Mouse (Mus musculus): ENCODE measurements around the gene Rpl11. TPM values are rescaled to one million over a fixed set of nuclear protein-coding genes. Genes with fewer than 3 reads are reported as not detected.
"Not testable (repeated sequence)": the region's sequence is repeated elsewhere in the genome, so short reads cannot be mapped to it uniquely, and the experiment has no call there.

The Rpl11 gene
- polyA plus RNA-seq, 1 experiment from 2014 or later = 377 TPM

DNA sequence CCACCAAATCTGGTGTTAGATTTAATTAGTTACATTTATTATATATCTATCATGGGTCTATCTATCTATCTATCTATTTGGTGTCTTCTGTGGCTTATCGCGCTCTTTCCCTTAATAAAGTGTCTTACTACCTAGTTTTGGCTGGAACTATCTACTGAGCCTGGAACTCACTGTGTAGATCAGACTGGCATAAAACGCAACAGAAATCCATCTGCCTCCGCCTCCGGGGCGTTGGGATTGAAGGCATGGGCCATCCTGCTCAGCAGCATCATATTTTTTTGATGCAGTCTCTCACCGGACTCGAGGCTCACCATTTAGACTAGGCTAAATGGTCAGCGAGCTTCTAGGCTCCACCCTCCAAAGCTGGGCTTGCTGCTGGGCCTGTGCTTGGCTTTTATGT lies 65.5 kb downstream of the Rpl11 start:
- Histone ChIP-seq H3K36me3 (peaks cover 31% of the 10 kb centered on the region), H3K4me3 (replicated peaks) (peak overlapping the region; percentile 84), H3K4me2 (peak overlapping the region; percentile 91), H3K9me3 (replicated peaks) (no peaks in the 10 kb centered on the region), H3K27me3 (no peaks in the 10 kb centered on the region), H3K27ac (peak overlapping the region; percentile 96), H3K4me1 (replicated peaks) (peaks cover 48% of the 10 kb centered on the region), H3K9ac (peak overlapping the region; percentile 98)
- WGBS (ENCODE audit: insufficient replicate concordance) = 66% methylated on average over 9 of the region's 9 CpGs
- ATAC-seq (ENCODE audit: low read depth) (no peak), DNase-seq (no peak)

DNA sequence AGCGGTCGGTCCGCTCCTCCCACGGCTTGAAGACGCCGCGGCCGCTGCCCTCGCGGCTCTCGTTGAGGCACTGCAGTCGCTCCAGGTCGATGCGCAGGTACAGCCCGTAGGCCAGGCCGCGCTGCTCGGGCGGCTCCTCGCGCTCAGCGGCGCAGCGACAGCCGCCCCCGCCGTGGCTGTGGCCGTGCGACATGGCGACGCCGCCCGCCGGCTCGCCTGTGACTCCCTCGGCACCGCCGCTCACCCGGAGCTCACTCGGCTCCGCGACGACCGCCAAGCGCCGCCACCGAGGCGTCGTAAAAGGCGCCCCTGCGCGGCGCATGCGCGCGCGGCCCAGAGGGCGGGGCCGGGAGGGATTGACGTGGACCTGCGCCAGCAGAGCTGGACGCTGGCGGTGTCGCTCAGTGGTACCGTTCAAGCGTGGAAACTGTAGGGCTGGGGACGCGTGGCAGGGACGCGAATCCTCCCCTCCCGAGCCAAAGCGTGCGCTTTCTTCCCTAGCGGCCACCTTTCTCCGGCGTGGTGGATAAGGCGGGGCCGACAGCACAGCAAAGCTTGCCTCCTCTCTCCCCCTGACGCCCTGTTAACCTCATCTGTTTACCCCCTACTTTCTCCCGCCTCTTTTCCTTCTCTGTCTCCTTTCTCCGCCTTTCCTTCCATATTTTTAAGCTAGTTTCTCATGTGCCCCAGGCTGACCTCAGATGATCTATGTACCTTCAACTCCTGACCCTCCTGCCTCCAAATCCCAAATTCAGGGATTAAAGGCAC lies 66.1 kb downstream of the Rpl11 start, which contains the start of gene Pithd1:
Gene Pithd1, minus strand, starts transcription at position 322 of the 768 bp plus-strand sequence.
- DNase-seq (peak; percentile 93), ATAC-seq (ENCODE audit: low read depth) (peak; percentile 83)
- H3K4me2 ChIP-seq = peak within 1 kb of the TSS; percentile 91
- H3K36me3 ChIP-seq = peaks cover 36% of the 10 kb centered on the region
- H3K27me3 ChIP-seq = no peaks in the 10 kb centered on the region
- H3K9ac ChIP-seq = peak within 1 kb of the TSS; percentile 98
- no peaks in the 10 kb centered on the region for H3K9me3 ChIP-seq (replicated peaks)
- under 1% methylated on average over 81 of the region's 81 CpGs for WGBS (ENCODE audit: insufficient replicate concordance)
- H3K4me3 ChIP-seq (replicated peaks) = peak within 1 kb of the TSS; percentile 84
- H3K4me1 ChIP-seq (replicated peaks) = peaks cover 50% of the 10 kb centered on the region
- peak within 1 kb of the TSS; percentile 96 for H3K27ac ChIP-seq

DNA sequence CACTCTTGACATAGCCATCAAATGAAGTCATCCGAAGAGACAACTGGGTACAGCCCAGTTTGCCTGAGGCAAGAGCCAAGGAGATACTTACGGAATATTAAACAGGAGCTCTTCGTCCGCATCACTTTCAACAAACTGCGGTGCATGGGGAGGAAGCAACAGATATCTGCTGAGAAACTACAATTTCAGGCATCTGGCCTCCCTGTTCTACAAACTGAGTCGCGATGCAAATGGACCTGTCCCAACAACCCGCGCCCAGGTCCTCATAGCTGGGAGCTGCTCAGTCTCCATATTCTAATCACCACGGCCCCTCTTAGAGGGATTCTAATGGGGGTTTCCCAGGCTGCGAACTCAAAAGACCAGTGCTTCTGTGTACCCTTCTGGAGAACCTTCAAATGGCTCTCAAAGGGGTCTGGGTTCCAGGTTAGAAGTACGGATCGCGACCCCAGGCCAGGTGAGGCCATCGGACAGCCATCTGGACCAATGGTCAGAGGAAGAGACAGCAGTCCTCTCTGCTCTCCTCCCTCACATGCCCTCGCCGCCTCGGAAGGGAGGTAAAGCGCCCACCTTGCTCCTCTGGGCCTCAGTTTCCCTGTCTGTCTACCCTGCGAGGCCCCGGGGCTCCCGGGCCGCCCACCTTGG lies 66.8 kb downstream of the Rpl11 start:
- Histone ChIP-seq H3K9ac (peak overlapping the region; percentile 98), H3K27me3 (no peaks in the 10 kb centered on the region), H3K9me3 (replicated peaks) (no peaks in the 10 kb centered on the region), H3K4me1 (replicated peaks) (peaks cover 55% of the 10 kb centered on the region), H3K27ac (peak overlapping the region; percentile 96), H3K36me3 (peaks cover 44% of the 10 kb centered on the region), H3K4me2 (peak overlapping the region; percentile 91), H3K4me3 (replicated peaks) (peak overlapping the region; percentile 84)
- WGBS (ENCODE audit: insufficient replicate concordance) = 7% methylated on average over 23 of the region's 23 CpGs
- ATAC-seq (ENCODE audit: low read depth) (no peak), DNase-seq (no peak)

DNA sequence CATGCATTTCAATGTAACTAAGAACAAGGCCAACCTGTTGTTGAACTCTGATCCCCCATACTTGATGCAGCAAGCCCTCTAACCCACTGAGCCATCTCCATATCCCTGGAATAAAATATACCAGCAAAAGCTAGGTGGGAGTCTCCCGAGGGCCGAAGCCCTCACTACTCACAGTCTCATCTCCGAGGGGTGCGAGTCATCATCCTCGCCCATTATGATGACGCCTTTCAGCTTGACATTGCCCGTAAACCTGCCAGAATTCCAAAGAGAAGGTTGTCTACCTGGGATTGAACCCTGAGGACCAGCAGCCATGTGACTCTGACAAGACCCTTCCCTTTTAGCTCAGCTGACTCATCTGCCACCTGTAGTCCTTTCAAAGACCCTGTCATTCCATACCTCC lies 67.5 kb downstream of the Rpl11 start:
- Histone ChIP-seq H3K36me3 (peaks cover 50% of the 10 kb centered on the region), H3K27me3 (no peaks in the 10 kb centered on the region), H3K4me2 (peak overlapping the region; percentile 91), H3K9ac (peak overlapping the region; percentile 98), H3K27ac (peak overlapping the region; percentile 96), H3K4me1 (replicated peaks) (peaks cover 56% of the 10 kb centered on the region), H3K4me3 (replicated peaks) (peak overlapping the region; percentile 84), H3K9me3 (replicated peaks) (no peaks in the 10 kb centered on the region)
- ATAC-seq (ENCODE audit: low read depth) (no peak), DNase-seq (no peak)
- WGBS (ENCODE audit: insufficient replicate concordance) = 86% methylated on average over 7 of the region's 7 CpGs

DNA sequence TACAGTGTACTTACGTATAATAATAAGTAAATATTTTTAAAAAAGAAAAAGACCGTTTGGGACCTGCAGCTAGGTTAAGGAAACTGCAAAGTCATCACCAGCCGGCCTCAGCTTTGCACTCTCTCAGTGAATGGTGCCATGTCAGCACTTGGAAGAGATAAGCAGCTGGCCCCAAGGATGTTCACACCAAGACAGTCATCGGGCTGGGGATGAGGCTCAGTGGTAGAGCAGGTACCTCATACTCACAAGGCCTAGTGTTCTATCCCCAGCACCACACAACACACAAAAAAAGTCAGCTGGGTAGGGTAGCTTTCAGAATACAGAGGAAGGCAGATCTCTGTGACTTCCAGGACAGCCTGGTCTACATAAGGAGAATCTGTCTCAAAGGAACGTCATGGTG lies 68.0 kb downstream of the Rpl11 start:
- H3K4me3 ChIP-seq (replicated peaks) = peak overlapping the region; percentile 84
- no peaks in the 10 kb centered on the region for H3K9me3 ChIP-seq (replicated peaks)
- DNase-seq (peak; percentile 87), ATAC-seq (ENCODE audit: low read depth) (peak; percentile 87)
- peaks cover 53% of the 10 kb centered on the region for H3K4me1 ChIP-seq (replicated peaks)
- H3K4me2 ChIP-seq = peak overlapping the region; percentile 91
- 32% methylated on average over 5 of the region's 5 CpGs for WGBS (ENCODE audit: insufficient replicate concordance)
- H3K36me3 ChIP-seq = peaks cover 56% of the 10 kb centered on the region
- peak overlapping the region; percentile 96 for H3K27ac ChIP-seq
- peak overlapping the region; percentile 98 for H3K9ac ChIP-seq
- no peaks in the 10 kb centered on the region for H3K27me3 ChIP-seq

DNA sequence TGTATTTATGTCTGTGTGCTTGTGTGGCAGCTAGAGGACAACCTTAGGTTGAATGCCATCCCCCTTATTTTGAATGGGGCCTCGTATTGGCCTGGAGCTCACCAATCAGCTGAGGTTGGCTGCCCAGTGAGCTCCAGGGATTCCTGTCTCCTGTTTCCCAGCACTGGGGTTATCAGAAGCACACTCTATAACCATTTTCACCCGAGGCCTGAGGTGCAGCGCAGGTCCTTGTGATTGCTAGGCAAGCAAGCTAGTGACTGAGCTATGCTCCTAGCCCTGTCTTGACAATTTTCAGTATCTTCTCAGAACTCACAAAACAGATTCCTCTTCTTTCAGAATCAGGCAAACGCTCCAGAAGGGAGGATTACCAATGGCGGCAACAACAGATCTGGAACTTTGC lies 68.7 kb downstream of the Rpl11 start:
- Histone ChIP-seq H3K4me3 (replicated peaks) (peak overlapping the region; percentile 84), H3K27ac (peak overlapping the region; percentile 96), H3K9me3 (replicated peaks) (no peaks in the 10 kb centered on the region), H3K9ac (peak overlapping the region; percentile 69), H3K27me3 (no peaks in the 10 kb centered on the region), H3K4me1 (replicated peaks) (peaks cover 53% of the 10 kb centered on the region), H3K4me2 (peak overlapping the region; percentile 91), H3K36me3 (peaks cover 60% of the 10 kb centered on the region)
- 77% methylated on average over 5 of the region's 5 CpGs for WGBS (ENCODE audit: insufficient replicate concordance)
- DNase-seq (no peak), ATAC-seq (ENCODE audit: low read depth) (no peak)

DNA sequence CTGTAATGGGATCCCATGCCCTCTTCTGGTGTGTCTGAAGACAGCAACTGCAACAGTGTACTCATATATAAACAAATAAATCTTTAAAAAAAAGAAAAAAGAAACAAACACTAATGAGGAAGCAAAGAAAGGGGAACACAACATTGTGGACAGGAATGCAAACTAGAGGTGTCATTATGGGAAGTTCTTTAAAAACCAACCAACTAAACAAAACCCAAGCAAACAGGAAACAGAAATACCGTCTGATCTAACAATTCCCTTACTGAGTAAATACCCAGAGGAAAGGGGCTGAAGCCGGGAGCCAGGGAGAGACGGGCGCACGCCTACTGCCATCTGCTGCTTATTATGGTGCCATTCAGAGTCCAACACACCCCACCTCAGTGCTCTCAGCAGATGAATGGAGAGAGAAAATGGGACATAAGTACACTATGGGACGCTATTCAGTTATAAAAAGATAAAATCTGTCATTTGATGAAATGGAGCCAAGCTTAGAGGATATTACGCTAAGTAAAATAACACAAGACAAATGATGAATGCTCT lies 71.6 kb downstream of the Rpl11 start:
- Histone ChIP-seq H3K9ac (no peak overlapping the region), H3K27ac (peak overlapping the region; percentile 39), H3K4me3 (replicated peaks) (no peak overlapping the region), H3K27me3 (no peaks in the 10 kb centered on the region), H3K4me1 (replicated peaks) (peaks cover 45% of the 10 kb centered on the region), H3K9me3 (replicated peaks) (no peaks in the 10 kb centered on the region), H3K36me3 (peaks cover 87% of the 10 kb centered on the region), H3K4me2 (no peak overlapping the region)
- ATAC-seq (ENCODE audit: low read depth) (no peak), DNase-seq (no peak)
- WGBS (ENCODE audit: insufficient replicate concordance) = 75% methylated on average over 7 of the region's 7 CpGs

DNA sequence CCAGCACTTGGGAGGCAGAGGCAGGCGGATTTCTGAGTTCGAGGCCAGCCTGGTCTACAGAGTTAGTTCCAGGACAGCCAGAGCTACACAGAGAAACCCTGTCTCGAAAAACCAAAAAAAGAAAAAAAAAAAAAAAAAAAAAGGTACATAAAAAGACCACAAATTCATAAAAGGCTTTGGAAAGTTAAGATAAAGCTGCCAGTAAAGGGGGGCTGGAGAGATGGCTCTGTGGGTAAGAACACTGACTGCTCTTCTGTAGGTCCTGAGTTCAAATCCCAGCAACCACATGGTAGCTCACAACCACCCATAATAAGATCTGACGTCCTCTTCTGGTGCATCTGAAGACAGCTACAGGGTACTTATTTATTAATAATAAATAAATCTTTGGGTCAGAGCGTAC lies 73.0 kb downstream of the Rpl11 start:
- H3K9me3 ChIP-seq (replicated peaks); H3K27ac ChIP-seq; ATAC-seq (ENCODE audit: low read depth); H3K4me2 ChIP-seq; H3K9ac ChIP-seq; DNase-seq; H3K27me3 ChIP-seq; H3K4me3 ChIP-seq (replicated peaks): not testable (repeated sequence)
- WGBS (ENCODE audit: insufficient replicate concordance) = 88% methylated on average over 5 of the region's 5 CpGs
- Histone ChIP-seq H3K4me1 (replicated peaks) (peaks cover 35% of the 10 kb centered on the region), H3K36me3 (peaks cover 94% of the 10 kb centered on the region)

Other genes starting within 250 kb of the Rpl11 start
- 119 and 147 TPM in 2 replicates for gene Srsf10, start 197.7 kb downstream of the Rpl11 start, polyA plus RNA-seq (2015; fragmentation: Nextera tagmentation; extraction: Ambion mirVana)
- 88.0 and 109 TPM in 2 replicates for gene Pnrc2, start 179.6 kb downstream of the Rpl11 start, polyA plus RNA-seq (2015; fragmentation: Nextera tagmentation; extraction: Ambion mirVana)
- 2.5 and 3.0 TPM in 2 replicates for gene Cnr2, start 158.0 kb downstream of the Rpl11 start, polyA plus RNA-seq (2015; fragmentation: Nextera tagmentation; extraction: Ambion mirVana)
- gene Fuca1, start 132.7 kb downstream of the Rpl11 start, polyA plus RNA-seq (2015; fragmentation: Nextera tagmentation; extraction: Ambion mirVana) = 18.1 and 21.4 TPM in 2 replicates
- gene Hmgcl, start 107.0 kb downstream of the Rpl11 start, polyA plus RNA-seq (2015; fragmentation: Nextera tagmentation; extraction: Ambion mirVana) = 71.9 and 73.5 TPM in 2 replicates
- 35.6 and 35.7 TPM in 2 replicates for gene Gale, start 89.7 kb downstream of the Rpl11 start, polyA plus RNA-seq (2015; fragmentation: Nextera tagmentation; extraction: Ambion mirVana)
- gene Lypla2, start 80.8 kb downstream of the Rpl11 start, polyA plus RNA-seq (2015; fragmentation: Nextera tagmentation; extraction: Ambion mirVana) = 48.9 and 49.7 TPM in 2 replicates
- 99.8 and 111 TPM in 2 replicates for gene Pithd1, start 66.2 kb downstream of the Rpl11 start, polyA plus RNA-seq (2015; fragmentation: Nextera tagmentation; extraction: Ambion mirVana)
- 27.7 and 35.1 TPM in 2 replicates for gene Eloa, start 31.7 kb downstream of the Rpl11 start, polyA plus RNA-seq (2015; fragmentation: Nextera tagmentation; extraction: Ambion mirVana)
- gene Id3, start 90.1 kb upstream of the Rpl11 start, polyA plus RNA-seq (2015; fragmentation: Nextera tagmentation; extraction: Ambion mirVana) = 48.1 and 51.3 TPM in 2 replicates
- gene E2f2, start 119.0 kb upstream of the Rpl11 start, polyA plus RNA-seq (2015; fragmentation: Nextera tagmentation; extraction: Ambion mirVana) = 64.7 and 72.1 TPM in 2 replicates
- 1.1 and 1.4 TPM in 2 replicates for gene Asap3, start 152.9 kb upstream of the Rpl11 start, polyA plus RNA-seq (2015; fragmentation: Nextera tagmentation; extraction: Ambion mirVana)
- 12.9 and 13.6 TPM in 2 replicates for gene Tcea3, start 194.3 kb upstream of the Rpl11 start, polyA plus RNA-seq (2015; fragmentation: Nextera tagmentation; extraction: Ambion mirVana)
- gene Zfp46, start 231.3 kb upstream of the Rpl11 start, polyA plus RNA-seq (2015; fragmentation: Nextera tagmentation; extraction: Ambion mirVana) = 2.6 and 3.6 TPM in 2 replicates

Data from liver, embryonic 13.5 days (tissue).